Mouse (Mus musculus): ENCODE measurements at regions not wholly inside any gene's neighbourhood (a gene's known extent, or its start where the extent isn't known, plus 50 kb on each side); places are given as distances from the start of the nearest gene placed in this dataset.
"Not testable (repeated sequence)": the region's sequence is repeated elsewhere in the genome, so short reads cannot be mapped to it uniquely, and the experiment has no call there.

- TF ChIP-seq TAL1 (IDR thresholded peaks at IDR 0.05; ENCODE audit: low read length); USF1 (IDR thresholded peaks at IDR 0.05; ENCODE audit: low read depth, low read length); CTCF (IDR thresholded peaks at IDR 0.05 in 2 of 3, conservative IDR thresholded peaks at IDR 0.05 in 1 of 3; ENCODE audit: control insufficient read depth in 1 of 3, insufficient read depth in 1 of 3, low read depth in 2 of 3, low read length in 3 of 3, poor library complexity in 1 of 3, severe bottlenecking in 1 of 3); POLR2A (IDR thresholded peaks at IDR 0.05; ENCODE audit: control insufficient read depth in 1 of 2, insufficient read depth in 1 of 2, low read depth in 1 of 2, low read length in 2 of 2, poor library complexity in 1 of 2); RCOR1 (IDR thresholded peaks at IDR 0.05; ENCODE audit: low read depth, low read length); TBP (IDR thresholded peaks at IDR 0.05; ENCODE audit: low read depth, low read length); POLR2AphosphoS2 (IDR thresholded peaks at IDR 0.05; ENCODE audit: low read length); RAD21 (IDR thresholded peaks at IDR 0.05; ENCODE audit: low read depth, low read length): not testable (repeated sequence)
These were observed 112.4 kb upstream of the Tac1 start for GRCm38 (mm10) chr6:7442286-7442685.
